Mouse (Mus musculus): ENCODE results near the gene Inpp5k. TPM values are rescaled to one million over a fixed set of nuclear protein-coding genes. Genes with fewer than 3 reads are reported as not detected.
A peak's percentile ranks its signal among the peaks of the same experiment; 100 is the strongest.

The Inpp5k gene
- total and polyA plus RNA-seq, 2 experiments from 2014 or later, result 43.7 to 50.0 TPM

GRCm38 (mm10) chr11:75653781-75654470 lies 23.1 kb downstream of the Inpp5k start:
- Histone ChIP-seq H3K4me2 (ENCODE audit: low read depth, low read length, poor library complexity, severe bottlenecking) (peak overlapping the region; percentile 94), H3K27ac (ENCODE audit: low read depth, low read length) (no peak overlapping the region), H3K9me3 (ENCODE audit: low read length) (no peaks in the 10 kb centered on the region), H3K4me1 (ENCODE audit: insufficient read depth, low read length) (peaks cover 19% of the 10 kb centered on the region), H3K27me3 (ENCODE audit: insufficient read depth, low read length) (peaks cover 29% of the 10 kb centered on the region), H3K4me3 (ENCODE audit: low read depth, low read length) (peak overlapping the region; percentile 44), H3K36me3 (ENCODE audit: insufficient read depth, low read length) (0 out of 2 replicates have a peak, but pooled peaks cover 8% of the 10 kb centered on the region), H3K9ac (replicated peaks; ENCODE audit: low read length, poor library complexity, severe bottlenecking) (peak overlapping the region; percentile 50)
- DNase-seq (ENCODE audit: low spot score) (peak; percentile 56), ATAC-seq (ENCODE audit: low FRiP score) (no peak)
- WGBS, result 2% methylated on average over 42 of the region's 45 CpGs
- TF ChIP-seq CTCF (IDR thresholded peaks at IDR 0.05), result no peak

GRCm38 (mm10) chr11:75654471-75655390 lies 23.9 kb downstream of the Inpp5k start:
- Histone ChIP-seq H3K9ac (replicated peaks; ENCODE audit: low read length, poor library complexity, severe bottlenecking) (peak overlapping the region; percentile 50; the same call in 1 of the 2 replicates), H3K27ac (ENCODE audit: low read depth, low read length) (0 out of 2 replicates have a peak overlapping the region, but pooled peaks have one; percentile 12), H3K4me2 (ENCODE audit: low read depth, low read length, poor library complexity, severe bottlenecking) (peak overlapping the region; percentile 94), H3K4me3 (ENCODE audit: low read depth, low read length) (peak overlapping the region; percentile 56), H3K27me3 (ENCODE audit: insufficient read depth, low read length) (peaks cover 29% of the 10 kb centered on the region), H3K9me3 (ENCODE audit: low read length) (no peaks in the 10 kb centered on the region), H3K4me1 (ENCODE audit: insufficient read depth, low read length) (peaks cover 19% of the 10 kb centered on the region), H3K36me3 (ENCODE audit: insufficient read depth, low read length) (0 out of 2 replicates have a peak, but pooled peaks cover 10% of the 10 kb centered on the region)
- no peak for TF ChIP-seq CTCF (IDR thresholded peaks at IDR 0.05)
- ATAC-seq (ENCODE audit: low FRiP score), result no peak
- 44% methylated on average over 25 of the region's 25 CpGs for WGBS
- DNase-seq (ENCODE audit: low spot score), result no peak

GRCm38 (mm10) chr11:75655621-75656545 lies 25.1 kb downstream of the Inpp5k start:
- ATAC-seq (ENCODE audit: low FRiP score), result no peak
- Histone ChIP-seq H3K27me3 (ENCODE audit: insufficient read depth, low read length) (peaks cover 24% of the 10 kb centered on the region), H3K27ac (ENCODE audit: low read depth, low read length) (no peak overlapping the region), H3K9ac (replicated peaks; ENCODE audit: low read length, poor library complexity, severe bottlenecking) (peak overlapping the region; percentile 65), H3K9me3 (ENCODE audit: low read length) (no peaks in the 10 kb centered on the region), H3K4me3 (ENCODE audit: low read depth, low read length) (peak overlapping the region; percentile 56), H3K4me2 (ENCODE audit: low read depth, low read length, poor library complexity, severe bottlenecking) (peak overlapping the region; percentile 91), H3K4me1 (ENCODE audit: insufficient read depth, low read length) (peaks cover 19% of the 10 kb centered on the region), H3K36me3 (ENCODE audit: insufficient read depth, low read length) (peaks cover 13% of the 10 kb centered on the region; the same call in 1 of the 2 replicates)
- 2% methylated on average over 72 of the region's 78 CpGs for WGBS
- DNase-seq (ENCODE audit: low spot score), result no peak
- no peak for TF ChIP-seq CTCF (IDR thresholded peaks at IDR 0.05)

- ATAC-seq (ENCODE audit: low FRiP score) (no peak), DNase-seq (ENCODE audit: low spot score) (no peak)
- no peak for TF ChIP-seq CTCF (IDR thresholded peaks at IDR 0.05)
- 65% methylated on average over 19 of the region's 20 CpGs for WGBS
- peak overlapping the region; percentile 65; the same call in 1 of the 2 replicates for H3K9ac ChIP-seq (replicated peaks; ENCODE audit: low read length, poor library complexity, severe bottlenecking)
- peaks cover 19% of the 10 kb centered on the region for H3K4me1 ChIP-seq (ENCODE audit: insufficient read depth, low read length)
- H3K4me3 ChIP-seq (ENCODE audit: low read depth, low read length), result peak overlapping the region; percentile 56
- peaks cover 22% of the 10 kb centered on the region; the same call in 1 of the 2 replicates for H3K36me3 ChIP-seq (ENCODE audit: insufficient read depth, low read length)
- no peak overlapping the region for H3K27ac ChIP-seq (ENCODE audit: low read depth, low read length)
- peaks cover 24% of the 10 kb centered on the region for H3K27me3 ChIP-seq (ENCODE audit: insufficient read depth, low read length)
- H3K9me3 ChIP-seq (ENCODE audit: low read length), result no peaks in the 10 kb centered on the region
- H3K4me2 ChIP-seq (ENCODE audit: low read depth, low read length, poor library complexity, severe bottlenecking), result peak overlapping the region; percentile 91
Measured at GRCm38 (mm10) chr11:75656621-75657590, 26.1 kb downstream of the Inpp5k start.
